Mouse (Mus musculus) ES-Bruce4 (cell line): ENCODE results near the gene Mprip. TPM values are rescaled to one million over a fixed set of nuclear protein-coding genes. Genes with fewer than 3 reads are reported as not detected.

ENCODE experiments used
- H3K27ac ChIP-seq: 2 replicates; pipeline ENCODE4 v1.5.1; 2012; ENCODE audit warnings: low read length, inconsistent platforms; ENCODE audit not compliant: insufficient read depth
- H3K27me3 ChIP-seq: 2 replicates; pipeline ENCODE4 v1.6.1; 2012; ENCODE audit warnings: mild to moderate bottlenecking, low read length, inconsistent platforms; ENCODE audit not compliant: control insufficient read depth, poor library complexity, insufficient read depth, severe bottlenecking
- H3K36me3 ChIP-seq: 2 replicates; pipeline ENCODE4 v1.6.1; 2012; ENCODE audit warnings: inconsistent platforms, mild to moderate bottlenecking, low read length, moderate library complexity; ENCODE audit not compliant: control insufficient read depth, poor library complexity, insufficient read depth, severe bottlenecking
- H3K4me1 ChIP-seq: one replicate; pipeline ENCODE4 v1.8.1; 2011; ENCODE audit warnings: low read length; ENCODE audit not compliant: control insufficient read depth, insufficient read depth
- H3K4me3 ChIP-seq: 2 replicates; pipeline ENCODE4 v1.5.1; 2011; ENCODE audit warnings: low read depth, mild to moderate bottlenecking, low read length
- H3K9ac ChIP-seq: 2 replicates; pipeline ENCODE4 v1.6.1; 2012; ENCODE audit warnings: low read depth, mild to moderate bottlenecking, inconsistent platforms; ENCODE audit not compliant: poor library complexity, severe bottlenecking
- H3K9me3 ChIP-seq: replicated peaks from 2 replicates; pipeline ENCODE4 v1.6.1; 2012; ENCODE audit warnings: mild to moderate bottlenecking, low read length, inconsistent platforms; ENCODE audit not compliant: control insufficient read depth, poor library complexity, insufficient read depth, severe bottlenecking
- CTCF ChIP-seq: IDR thresholded peaks from one replicate; pipeline ENCODE4 v1.8.1; 2011; ENCODE audit warnings: low read depth, low read length
- EP300 ChIP-seq: IDR thresholded peaks from 2 replicates; pipeline ENCODE4 v1.6.1; 2011; ENCODE audit warnings: low read depth, low read length; ENCODE audit not compliant: insufficient read depth
- POLR2A ChIP-seq: IDR thresholded peaks from one replicate; pipeline ENCODE4 v1.8.1; 2011; ENCODE audit warnings: low read length; ENCODE audit not compliant: insufficient read depth
- polyA plus RNA-seq: library from polyadenylated mRNA; stranded (reverse); fragments of >200 nt; gene quantifications from 2 replicates; pipeline ENCODE4 v1.2.4, GENCODE M21; 2011; ENCODE audit warnings: low read depth; ENCODE audit not compliant: missing spikeins, insufficient read depth, insufficient read length

Mprip gene
- polyA plus RNA-seq, 1 experiment, result 85.9 TPM

- Histone ChIP-seq H3K4me3 (no peak overlapping the region), H3K4me1 (peaks cover 5% of the 10 kb centered on the region), H3K36me3 (peaks cover 13% of the 10 kb centered on the region), H3K27me3 (no peaks in the 10 kb centered on the region), H3K9ac (no peak overlapping the region), H3K27ac (peak overlapping the region; percentile 91), H3K9me3 (no peaks in the 10 kb centered on the region)
- no peak for TF ChIP-seq EP300
- no peak for TF ChIP-seq CTCF
- TF ChIP-seq POLR2A, result no peak
Observed at GRCm38 (mm10) chr11:59813276-59813675, 152.2 kb downstream of the Mprip start.

- peaks cover 23% of the 10 kb centered on the region for H3K36me3 ChIP-seq
- H3K9me3 ChIP-seq, result no peaks in the 10 kb centered on the region
- no peaks in the 10 kb centered on the region for H3K27me3 ChIP-seq
- H3K4me1 ChIP-seq, result peaks cover 5% of the 10 kb centered on the region
- no peak overlapping the region for H3K9ac ChIP-seq
- no peak overlapping the region for H3K4me3 ChIP-seq
- peak overlapping the region; percentile 91 for H3K27ac ChIP-seq
- TF ChIP-seq CTCF, result no peak
- TF ChIP-seq EP300, result no peak
- no peak for TF ChIP-seq POLR2A
Observed at GRCm38 (mm10) chr11:59814311-59814710, 153.2 kb downstream of the Mprip start.

DNA sequence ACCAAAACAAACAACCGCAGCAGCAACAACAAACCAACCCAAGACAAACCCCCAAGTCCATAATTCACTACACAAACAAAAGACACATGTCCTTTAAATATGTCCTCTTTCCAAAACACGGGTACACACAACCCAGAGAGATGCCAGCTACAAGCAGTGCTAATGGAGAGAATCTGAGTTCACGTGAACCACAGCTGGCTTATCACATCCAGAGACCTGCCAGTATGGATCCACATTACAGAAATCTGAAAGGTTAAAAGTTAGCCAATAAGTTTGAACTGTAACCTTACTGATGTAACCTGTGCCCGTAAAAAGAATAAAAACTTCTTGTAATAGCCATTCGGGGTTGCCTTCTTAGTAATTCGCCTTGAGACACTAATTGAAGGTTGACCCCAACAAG is 153.8 kb downstream of the Mprip start:
- Histone ChIP-seq H3K36me3 (peaks cover 29% of the 10 kb centered on the region), H3K27ac (peak overlapping the region; percentile 91), H3K9ac (no peak overlapping the region), H3K4me1 (peaks cover 5% of the 10 kb centered on the region), H3K9me3 (no peaks in the 10 kb centered on the region), H3K4me3 (no peak overlapping the region), H3K27me3 (no peaks in the 10 kb centered on the region)
- TF ChIP-seq EP300, result no peak
- TF ChIP-seq CTCF, result no peak
- TF ChIP-seq POLR2A, result no peak

- TF ChIP-seq POLR2A, result no peak
- no peak for TF ChIP-seq EP300
- no peak for TF ChIP-seq CTCF
- no peaks in the 10 kb centered on the region for H3K9me3 ChIP-seq
- H3K27me3 ChIP-seq, result no peaks in the 10 kb centered on the region
- peaks cover 36% of the 10 kb centered on the region for H3K36me3 ChIP-seq
- H3K4me1 ChIP-seq, result peaks cover 5% of the 10 kb centered on the region
- no peak overlapping the region for H3K4me3 ChIP-seq
- no peak overlapping the region for H3K27ac ChIP-seq
- no peak overlapping the region for H3K9ac ChIP-seq
Observed at GRCm38 (mm10) chr11:59815482-59816065, 154.5 kb downstream of the Mprip start.

GRCm38 (mm10) chr11:59817916-59818315 is 156.8 kb downstream of the Mprip start:
- TF ChIP-seq POLR2A (no peak), CTCF (no peak), EP300 (no peak)
- Histone ChIP-seq H3K36me3 (peaks cover 48% of the 10 kb centered on the region), H3K9me3 (no peaks in the 10 kb centered on the region)

DNA sequence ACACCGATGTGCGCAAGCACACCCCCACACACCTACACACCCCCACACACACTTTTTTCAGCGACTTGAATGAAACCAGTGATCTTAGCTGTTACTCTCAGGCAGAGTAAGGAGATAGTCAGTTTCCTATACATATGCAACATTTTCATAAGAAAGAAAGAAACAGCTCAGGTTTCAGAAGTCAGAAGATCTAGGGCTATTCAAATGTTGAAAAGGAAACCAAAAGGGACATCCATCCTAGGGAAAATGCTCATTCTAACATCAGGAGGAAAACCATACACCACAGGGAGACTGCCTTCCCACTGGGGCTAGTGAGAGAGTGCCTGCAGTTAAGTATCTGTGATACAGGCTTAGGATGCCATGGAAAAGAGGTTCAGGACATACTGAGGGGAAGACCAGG is 160.5 kb downstream of the Mprip start:
- Histone ChIP-seq H3K4me1 (peaks cover 2% of the 10 kb centered on the region), H3K27ac (0 out of 2 replicates have a peak overlapping the region, but pooled peaks have one; percentile 23), H3K9ac (no peak overlapping the region), H3K27me3 (no peaks in the 10 kb centered on the region), H3K4me3 (no peak overlapping the region), H3K9me3 (no peaks in the 10 kb centered on the region), H3K36me3 (peaks cover 79% of the 10 kb centered on the region)
- TF ChIP-seq EP300 (no peak), CTCF (no peak)

More at GRCm38 (mm10) chr11:59817916-59818315, 156.8 kb downstream of the Mprip start:
- Histone ChIP-seq H3K4me3 (no peak overlapping the region), H3K27ac (no peak overlapping the region), H3K9ac (no peak overlapping the region), H3K4me1 (peaks cover 6% of the 10 kb centered on the region), H3K27me3 (no peaks in the 10 kb centered on the region)

Other genes starting within 250 kb of the Mprip start
- 12.6 and 13.7 TPM in 2 replicates for gene Jmjd4, start 211.3 kb upstream of the Mprip start, polyA plus RNA-seq
- gene Snap47, start 210.1 kb upstream of the Mprip start, polyA plus RNA-seq, result 70.4 and 78.6 TPM in 2 replicates
- gene Zfp867, start 188.8 kb upstream of the Mprip start, polyA plus RNA-seq, result 7.5 and 9.4 TPM in 2 replicates
- gene Zkscan17, start 134.6 kb upstream of the Mprip start, polyA plus RNA-seq, result 52.5 and 56.8 TPM in 2 replicates
- 0.17 TPM in 1 of 2 replicates, not detected in the other for gene Nlrp3, start 119.7 kb upstream of the Mprip start, polyA plus RNA-seq
- not detected in 2 replicates for gene Olfr222, start 85.1 kb upstream of the Mprip start, polyA plus RNA-seq
- not detected in 2 replicates for gene Olfr223, start 68.0 kb upstream of the Mprip start, polyA plus RNA-seq
- gene Pld6, start 126.3 kb downstream of the Mprip start, polyA plus RNA-seq, result 5.3 and 7.0 TPM in 2 replicates
- 17.1 and 17.8 TPM in 2 replicates for gene Flcn, start 148.7 kb downstream of the Mprip start, polyA plus RNA-seq
- 3.7 and 4.2 TPM in 2 replicates for gene Nt5m, start 178.1 kb downstream of the Mprip start, polyA plus RNA-seq
- 121 and 131 TPM in 2 replicates for gene Cops3, start 178.5 kb downstream of the Mprip start, polyA plus RNA-seq